Mouse (Mus musculus): ENCODE measurements around the gene Cda.

Cda gene

DNA sequence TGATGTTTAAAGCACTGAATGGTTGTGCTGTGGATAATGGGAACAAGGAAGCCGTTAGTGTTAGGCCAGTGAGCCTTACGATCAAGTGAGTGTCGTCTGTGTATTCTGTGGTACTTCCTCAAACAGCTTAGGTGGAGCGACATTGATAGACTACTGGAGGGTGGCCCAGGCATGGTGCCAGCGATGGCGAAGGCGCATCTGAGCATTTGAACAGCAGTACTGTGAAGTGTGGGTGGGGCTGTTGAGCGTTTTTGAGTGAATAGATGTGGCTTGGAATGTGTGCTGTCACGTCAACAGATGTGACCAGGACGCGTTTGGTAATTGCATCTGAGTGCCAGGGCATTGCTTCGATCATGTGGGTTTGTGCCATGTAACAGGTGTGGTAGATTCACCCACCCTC, 60.1 kb downstream of the Cda start:
- DNase-seq (ENCODE audit: low read depth, low spot score), result no peak

GRCm38 (mm10) chr4:138307025-138307424, 60.8 kb downstream of the Cda start:
- DNase-seq (ENCODE audit: low read depth, low spot score), result no peak

DNA sequence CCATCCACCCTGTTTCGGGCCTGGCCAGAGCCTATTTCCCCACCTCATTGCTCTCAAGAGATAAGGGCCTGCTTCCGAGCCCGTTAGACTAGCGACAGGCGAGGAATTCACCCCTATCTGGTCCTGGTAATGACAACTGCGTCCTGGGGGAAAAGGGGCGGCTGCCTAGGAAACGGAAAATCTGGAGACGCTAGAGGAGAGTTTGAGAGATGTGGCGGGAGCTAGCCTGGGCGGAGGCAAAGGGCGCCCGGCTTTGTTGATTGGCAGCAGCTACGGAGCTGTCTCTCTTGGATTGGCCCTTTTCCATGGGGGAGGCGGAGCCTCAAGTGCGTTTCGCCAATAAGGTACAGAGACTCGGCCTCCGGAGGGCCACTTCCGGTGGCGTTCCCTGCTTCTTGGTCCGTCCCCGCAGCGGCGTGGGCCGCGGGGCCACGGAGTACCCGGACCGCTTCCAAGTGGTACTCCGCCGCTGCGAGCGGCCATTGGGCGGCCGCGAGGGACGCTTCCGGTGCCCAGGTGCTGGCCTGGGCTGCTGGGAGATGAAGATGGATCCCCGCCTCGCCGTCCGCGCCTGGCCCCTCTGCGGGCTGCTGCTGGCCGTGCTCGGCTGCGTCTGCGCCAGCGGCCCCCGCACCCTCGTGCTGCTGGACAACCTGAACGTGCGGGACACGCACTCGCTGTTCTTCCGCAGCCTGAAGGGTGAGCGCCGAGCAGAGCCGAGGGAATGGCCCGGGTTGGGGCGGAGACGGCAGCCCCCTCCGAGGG, 63.3 kb downstream of the Cda start, which contains the start of gene Ddost:
Gene Ddost, plus strand, starts transcription at position 391 of the 765 bp plus-strand sequence.
- DNase-seq (ENCODE audit: low read depth, low spot score), result peak; percentile 98

- DNase-seq (ENCODE audit: low read depth, low spot score), result no peak
These were observed 64.0 kb downstream of the Cda start for GRCm38 (mm10) chr4:138303742-138304141.

DNA sequence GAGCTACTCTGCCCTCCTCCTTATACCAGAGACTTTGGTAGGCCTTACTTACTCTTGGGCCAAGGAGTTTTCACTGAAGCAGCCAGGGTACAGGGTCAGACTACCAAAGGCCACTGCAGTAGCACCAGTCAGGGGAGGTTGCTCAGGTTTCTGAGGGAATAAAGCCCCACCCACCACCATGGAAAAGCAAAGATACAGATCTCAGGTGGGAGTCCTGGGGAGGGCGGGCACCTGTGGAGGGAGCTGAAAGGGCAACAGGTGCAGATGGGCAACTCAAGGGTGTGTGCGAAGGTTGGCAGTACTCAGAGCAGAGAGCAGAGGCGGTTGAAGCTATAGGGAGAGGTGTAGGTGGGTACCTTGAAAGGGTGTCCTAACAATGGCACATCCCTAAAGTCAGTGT, 64.8 kb downstream of the Cda start:
- no peak for DNase-seq (ENCODE audit: low read depth, low spot score)

GRCm38 (mm10) chr4:138301271-138301780, 66.5 kb downstream of the Cda start:
- DNase-seq (ENCODE audit: low read depth, low spot score), result no peak

DNA sequence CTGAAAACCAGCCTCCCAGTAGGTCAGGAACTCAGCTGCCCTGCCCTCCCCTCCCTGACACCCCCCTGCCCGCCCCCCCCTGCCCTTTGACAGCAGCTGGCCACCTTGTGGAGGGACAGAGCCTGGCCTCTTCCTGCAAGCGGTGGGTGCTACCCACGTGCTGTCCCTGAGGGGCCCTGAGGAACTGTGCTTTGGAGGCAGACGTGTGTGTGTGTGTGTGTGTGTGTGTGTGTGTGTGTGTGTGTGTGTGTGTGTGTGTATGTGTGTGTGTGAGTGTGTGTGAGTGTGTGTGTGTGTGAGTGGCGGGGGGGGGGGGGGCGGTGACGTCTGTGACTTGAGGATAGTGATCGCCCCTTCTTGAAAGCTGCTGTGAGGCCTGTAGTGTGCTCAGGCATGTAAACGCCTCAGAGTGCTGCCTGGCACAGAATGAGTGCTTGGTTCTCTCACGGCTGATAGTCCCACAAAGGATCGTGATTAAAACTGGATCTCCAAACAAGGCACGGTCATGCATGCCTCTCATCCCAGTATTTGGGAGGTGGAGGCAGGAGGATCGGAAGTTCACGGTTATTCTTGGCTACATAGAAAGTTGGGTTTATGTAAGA, 73.7 kb downstream of the Cda start:
- no peak for DNase-seq (ENCODE audit: low read depth, low spot score)

DNA sequence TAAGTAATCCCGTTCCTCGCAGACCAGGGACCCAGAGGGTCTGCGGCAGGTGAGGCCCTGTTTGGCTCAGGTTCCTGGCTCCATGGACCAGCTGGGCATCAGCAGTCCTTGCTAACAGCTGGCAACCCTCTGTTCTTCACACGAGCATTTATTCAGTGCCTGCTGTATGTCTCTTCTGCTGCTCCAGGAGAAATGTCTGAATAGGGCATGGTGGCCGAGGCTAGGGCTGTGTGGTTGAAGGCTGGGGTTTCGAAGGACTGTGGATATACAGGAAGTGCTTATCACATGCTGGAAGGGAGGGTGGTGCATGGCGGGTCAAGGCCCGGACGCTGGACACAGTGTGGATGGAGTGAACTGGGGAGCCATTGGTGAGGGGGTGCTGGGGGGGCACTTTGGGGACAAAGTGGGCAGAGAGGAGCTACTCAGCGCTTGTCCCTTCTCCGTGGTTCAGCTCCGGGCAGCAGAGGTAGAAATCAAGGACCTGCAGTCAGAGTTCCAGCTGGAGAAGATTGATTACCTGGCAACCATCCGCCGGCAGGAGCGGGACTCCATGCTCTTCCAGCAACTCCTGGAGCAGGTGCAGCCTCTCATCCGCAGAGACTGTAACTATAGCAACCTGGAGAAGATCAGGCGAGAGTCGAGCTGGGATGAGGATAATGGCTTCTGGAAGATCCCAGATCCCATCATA, 74.4 kb downstream of the Cda start:
- DNase-seq (ENCODE audit: low read depth, low spot score), result no peak

DNA sequence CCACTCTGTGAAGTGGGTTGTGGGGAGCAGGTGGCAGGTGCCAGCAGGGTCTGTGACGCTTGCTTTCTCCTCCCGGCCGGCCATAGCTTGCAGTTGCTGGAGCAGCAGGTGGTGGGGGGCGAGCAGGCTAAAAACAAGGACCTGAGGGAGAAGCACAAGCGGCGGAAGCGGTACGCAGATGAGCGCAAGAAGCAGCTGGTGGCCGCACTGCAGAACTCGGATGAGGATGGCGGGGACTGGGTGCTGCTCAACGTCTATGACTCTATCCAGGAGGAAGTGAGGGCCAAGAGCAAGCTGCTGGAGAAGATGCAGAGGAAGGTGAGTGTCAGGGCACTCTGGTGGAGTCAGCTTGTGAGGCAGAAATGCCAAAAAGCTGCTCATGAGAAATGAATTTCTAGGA, 75.8 kb downstream of the Cda start:
- no peak for DNase-seq (ENCODE audit: low read depth, low spot score)

DNA sequence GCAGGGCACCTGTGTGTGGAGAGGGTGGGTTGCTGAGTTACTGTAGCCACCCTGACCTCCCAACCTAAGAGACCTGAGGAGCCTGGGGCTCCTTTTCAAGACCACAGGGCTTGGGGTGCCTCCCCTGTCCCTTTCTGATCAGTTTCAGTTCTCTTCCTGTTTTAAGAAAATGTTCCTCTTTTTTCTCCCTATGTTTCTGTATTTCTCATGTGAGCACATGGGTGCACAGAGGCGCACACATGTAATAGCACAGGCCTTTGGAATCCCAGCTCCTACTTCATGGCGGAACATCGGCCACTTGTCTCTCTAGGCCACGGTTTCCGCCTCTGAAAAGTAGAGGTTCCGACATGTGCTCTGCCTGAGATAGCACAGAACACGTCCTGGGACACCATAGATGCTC, 79.1 kb downstream of the Cda start:
- DNase-seq (ENCODE audit: low read depth, low spot score), result no peak

All from retina, adult 2 months (tissue).